Mouse (Mus musculus): Measurements from ENCODE around the gene Tmem140.

Gene Tmem140

GRCm38 (mm10) chr6:34875966-34876834 is 13.3 kb downstream of the Tmem140 start:
- DNase-seq (ENCODE audit: low spot score) = no peak

DNA sequence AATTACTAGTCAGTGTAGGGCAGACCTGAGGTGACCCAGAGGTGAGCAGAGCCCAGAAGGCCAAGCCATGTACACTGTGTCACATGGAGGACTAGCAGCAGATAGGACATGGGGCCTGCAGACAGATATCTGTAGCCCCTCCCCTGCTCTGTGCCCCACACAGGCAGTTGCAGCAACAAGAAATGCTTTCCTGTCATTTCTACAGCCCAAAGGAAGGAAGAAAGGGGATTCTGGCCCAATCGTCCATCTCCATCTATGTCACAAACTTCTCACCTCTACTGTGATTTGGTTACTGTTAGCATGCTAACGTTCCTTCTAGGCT is 13.8 kb downstream of the Tmem140 start:
- DNase-seq (ENCODE audit: low spot score) = no peak

DNA sequence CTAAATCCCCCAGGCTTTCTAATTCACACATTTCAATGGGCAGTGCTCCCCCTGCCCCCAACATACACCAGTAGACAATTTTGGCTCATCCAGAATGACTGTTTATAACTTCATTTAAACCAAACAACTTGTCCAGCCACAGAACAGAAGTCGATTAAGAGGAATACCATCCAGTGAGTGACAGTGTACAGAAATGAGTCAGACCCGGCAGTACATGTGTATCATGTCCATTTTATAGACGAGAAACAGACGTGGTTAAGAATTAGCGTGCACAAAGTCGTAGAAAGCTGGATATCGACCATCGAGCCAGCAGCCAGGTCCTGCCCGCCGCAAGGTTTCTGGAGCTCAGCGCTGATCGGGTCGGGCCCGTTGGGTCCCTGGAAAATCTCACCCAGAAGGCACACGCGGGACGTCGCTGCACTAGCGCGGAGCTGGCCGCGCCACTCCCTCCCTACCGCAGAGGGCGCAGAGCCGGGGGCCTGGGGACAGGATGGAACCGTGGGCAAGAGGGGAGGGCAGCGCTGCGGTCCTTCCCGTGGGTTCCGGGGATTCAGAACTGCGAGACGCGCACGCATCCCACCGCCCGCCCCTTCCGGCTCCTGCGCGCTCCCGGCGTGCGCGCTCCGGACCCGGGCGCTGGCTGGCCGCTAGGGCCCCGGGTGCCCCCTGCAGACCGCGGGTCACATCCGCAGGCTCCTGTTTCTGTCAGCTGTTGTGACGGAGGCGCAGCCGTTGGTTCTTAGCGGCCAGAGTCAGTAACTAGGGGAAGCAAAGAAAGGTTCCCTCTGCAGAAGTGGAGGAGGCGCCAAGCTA is 14.8 kb downstream of the Tmem140 start, which contains the start of gene Cyren:
Gene Cyren, minus strand, starts transcription at position 552 of the 813 bp plus-strand sequence.
- peak; percentile 47 for DNase-seq (ENCODE audit: low spot score)

DNA sequence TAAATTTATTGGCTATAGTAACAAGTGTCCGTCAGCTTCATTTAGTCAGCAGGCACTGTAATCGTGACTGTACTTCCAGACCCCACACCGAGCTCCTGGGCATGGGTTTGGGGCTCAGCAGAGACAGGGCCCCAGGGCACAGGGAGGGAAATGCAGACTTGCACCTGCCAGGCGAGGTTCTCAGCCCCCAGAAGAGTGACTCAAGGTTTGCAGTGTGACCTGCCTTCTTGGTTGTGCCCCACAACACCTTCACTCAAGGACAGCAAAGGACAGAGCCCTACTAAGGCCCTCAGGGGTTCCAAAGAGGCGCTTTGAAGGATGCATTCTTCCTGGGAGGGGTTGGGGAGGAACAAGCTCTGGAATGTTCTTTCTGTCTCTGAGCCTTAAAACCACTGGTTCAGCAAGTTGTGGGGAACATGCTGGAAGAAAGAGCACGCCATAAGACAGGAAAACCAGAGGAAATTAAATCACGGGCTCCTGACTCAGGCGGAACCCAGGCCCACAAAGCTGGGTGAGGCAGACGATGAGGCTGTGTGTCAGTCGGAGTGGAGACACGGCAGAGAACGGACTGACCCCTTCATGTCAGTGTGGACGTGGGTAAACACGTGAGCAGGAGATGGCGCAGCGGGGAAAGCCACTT is 16.3 kb downstream of the Tmem140 start:
- no peak for DNase-seq (ENCODE audit: low spot score)

GRCm38 (mm10) chr6:34879911-34880475 is 17.0 kb downstream of the Tmem140 start:
- no peak for DNase-seq (ENCODE audit: low spot score)

DNA sequence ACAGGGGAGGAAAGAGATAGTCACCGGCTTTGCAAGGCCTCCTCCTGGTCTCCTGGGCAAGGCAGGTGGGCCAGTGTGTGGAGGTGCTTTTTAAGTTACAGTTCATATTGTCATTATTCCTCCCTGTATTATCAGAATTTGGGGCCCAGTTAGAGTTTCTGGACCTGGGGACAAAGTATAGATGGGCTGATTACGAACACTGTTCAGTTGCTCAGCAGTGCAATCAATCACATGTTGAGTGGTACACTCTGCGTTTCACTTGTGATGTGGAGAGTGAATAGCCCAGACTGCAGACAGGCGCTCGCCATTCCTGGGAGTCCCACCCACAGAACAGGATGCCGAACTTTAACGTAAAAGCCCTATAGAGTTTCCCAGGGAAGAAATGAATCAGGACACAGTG is 21.8 kb downstream of the Tmem140 start:
- DNase-seq (ENCODE audit: low spot score) = no peak

- no peak for DNase-seq (ENCODE audit: low spot score)
Observed at GRCm38 (mm10) chr6:34887131-34887850, 24.3 kb downstream of the Tmem140 start.

GRCm38 (mm10) chr6:34889185-34889584 is 26.2 kb downstream of the Tmem140 start:
- no peak for DNase-seq (ENCODE audit: low spot score)

DNA sequence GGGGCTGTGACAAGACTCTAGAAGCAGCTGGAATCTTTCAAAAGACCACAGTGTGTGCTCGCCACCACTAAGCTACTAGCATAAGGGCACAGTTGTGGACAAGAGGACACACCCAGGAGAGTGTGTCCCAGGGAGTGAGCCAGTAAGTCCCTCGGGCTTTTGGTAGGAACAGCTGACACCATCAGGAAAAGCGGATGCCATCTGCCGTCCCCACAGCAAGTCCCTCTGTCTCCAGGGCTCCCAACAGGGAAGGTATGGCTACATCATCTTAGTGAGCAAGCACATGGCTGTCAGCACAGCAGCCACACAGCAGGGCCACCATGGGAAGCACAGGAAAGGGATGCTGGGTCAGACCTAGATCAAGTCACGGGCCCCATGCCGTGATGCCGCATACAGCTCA is 32.6 kb downstream of the Tmem140 start:
- DNase-seq (ENCODE audit: low spot score) = no peak

DNA sequence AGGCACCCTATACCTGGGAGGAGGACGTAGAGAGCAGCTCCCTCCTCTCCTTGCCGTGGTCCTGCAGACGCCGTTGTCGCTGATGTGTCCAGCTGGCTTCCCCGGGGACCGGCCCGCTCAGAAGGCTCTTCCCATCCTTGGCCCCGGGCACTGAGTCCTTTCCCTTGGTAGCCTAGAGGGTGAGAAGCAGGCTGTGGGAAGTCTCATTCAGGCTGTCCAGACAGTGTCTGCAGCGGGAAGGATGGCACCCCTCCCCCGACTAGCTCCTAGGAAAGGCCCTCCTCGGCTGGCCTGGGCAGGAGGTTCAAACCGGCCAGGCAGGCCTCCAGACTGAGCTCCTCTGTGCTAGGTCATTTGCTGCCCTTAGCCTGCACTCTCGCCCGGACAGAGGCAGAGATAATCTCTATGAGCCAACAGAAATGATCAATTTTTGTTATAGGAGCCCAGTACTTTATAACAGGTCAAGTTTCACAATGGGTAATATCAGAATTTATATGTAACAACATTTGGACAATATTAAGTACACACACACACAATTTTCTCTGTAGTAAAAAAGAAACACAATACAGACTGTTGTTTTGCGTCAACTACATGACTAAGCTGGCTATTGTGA is 33.3 kb downstream of the Tmem140 start:
- no peak for DNase-seq (ENCODE audit: low spot score)

- DNase-seq (ENCODE audit: low spot score) = no peak
Observed at GRCm38 (mm10) chr6:34899127-34899526, 36.2 kb downstream of the Tmem140 start.

DNA sequence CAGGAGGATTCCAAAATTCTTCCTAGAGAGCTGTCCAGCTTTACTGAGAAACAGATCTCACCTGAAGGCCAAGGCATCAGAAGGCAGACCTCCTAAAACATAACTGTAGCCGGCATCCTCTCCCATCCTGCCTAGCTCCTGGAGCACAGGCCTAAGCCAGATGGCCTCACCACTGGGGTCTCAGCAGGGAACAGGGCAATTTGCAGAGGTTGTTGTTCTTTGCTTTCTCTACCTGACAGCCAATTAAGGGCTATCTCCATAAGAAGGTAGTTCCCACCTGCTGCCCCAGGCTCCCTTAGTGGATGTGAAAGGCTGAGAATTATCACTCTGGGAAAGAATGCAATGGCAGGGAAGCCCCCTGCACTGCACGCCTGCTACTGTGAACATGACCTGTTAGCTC is 38.0 kb downstream of the Tmem140 start:
- no peak for DNase-seq (ENCODE audit: low spot score)

- DNase-seq (ENCODE audit: low spot score) = no peak
Observed at GRCm38 (mm10) chr6:34901911-34902444, 39.0 kb downstream of the Tmem140 start.

DNA sequence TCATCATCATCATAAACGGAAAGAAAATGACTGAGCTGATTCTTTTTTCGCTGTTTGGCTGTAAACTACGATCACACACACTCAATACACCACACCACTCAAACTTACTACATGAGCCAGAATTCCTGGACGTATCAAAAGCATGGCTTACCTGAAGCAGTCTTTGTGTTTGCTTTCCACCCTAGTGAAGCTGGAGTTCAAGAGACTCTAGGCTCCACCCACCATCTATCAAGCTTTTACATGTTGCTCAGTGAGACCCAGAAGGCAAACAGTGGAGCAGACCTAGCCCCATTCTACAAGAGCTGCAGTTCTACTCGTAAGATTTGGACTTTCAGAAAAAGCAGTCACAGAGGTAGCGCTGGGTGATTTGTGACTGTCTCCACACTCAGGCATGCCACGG is 39.6 kb downstream of the Tmem140 start:
- no peak for DNase-seq (ENCODE audit: low spot score)

- no peak for DNase-seq (ENCODE audit: low spot score)
Observed at GRCm38 (mm10) chr6:34903441-34903840, 40.5 kb downstream of the Tmem140 start.

DNA sequence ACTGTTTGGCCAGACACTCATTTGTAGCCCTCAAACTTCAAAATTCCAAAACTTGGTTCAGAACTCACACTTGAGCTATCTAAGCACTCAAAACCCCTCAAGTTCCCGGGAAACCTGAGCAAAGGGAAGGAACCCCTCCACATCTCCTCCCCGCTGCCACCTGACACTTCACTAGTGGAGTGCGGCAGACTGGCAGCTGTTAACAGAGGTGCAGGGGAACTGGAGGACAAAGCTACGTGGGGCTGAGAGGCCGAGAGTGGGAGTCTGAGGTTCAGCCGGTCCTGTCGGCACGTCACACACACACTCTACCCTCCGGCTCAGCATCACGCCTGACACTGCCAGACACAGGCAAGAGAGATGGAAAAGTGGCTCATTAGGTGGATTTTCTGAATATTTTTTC is 40.9 kb downstream of the Tmem140 start:
- no peak for DNase-seq (ENCODE audit: low spot score)

- DNase-seq (ENCODE audit: low spot score) = no peak
Observed at GRCm38 (mm10) chr6:34904361-34904760, 41.4 kb downstream of the Tmem140 start.

- DNase-seq (ENCODE audit: low spot score) = no peak
Observed at GRCm38 (mm10) chr6:34906125-34906524, 43.2 kb downstream of the Tmem140 start.

- DNase-seq (ENCODE audit: low spot score) = no peak
Observed at GRCm38 (mm10) chr6:34906661-34907060, 43.7 kb downstream of the Tmem140 start.

DNA sequence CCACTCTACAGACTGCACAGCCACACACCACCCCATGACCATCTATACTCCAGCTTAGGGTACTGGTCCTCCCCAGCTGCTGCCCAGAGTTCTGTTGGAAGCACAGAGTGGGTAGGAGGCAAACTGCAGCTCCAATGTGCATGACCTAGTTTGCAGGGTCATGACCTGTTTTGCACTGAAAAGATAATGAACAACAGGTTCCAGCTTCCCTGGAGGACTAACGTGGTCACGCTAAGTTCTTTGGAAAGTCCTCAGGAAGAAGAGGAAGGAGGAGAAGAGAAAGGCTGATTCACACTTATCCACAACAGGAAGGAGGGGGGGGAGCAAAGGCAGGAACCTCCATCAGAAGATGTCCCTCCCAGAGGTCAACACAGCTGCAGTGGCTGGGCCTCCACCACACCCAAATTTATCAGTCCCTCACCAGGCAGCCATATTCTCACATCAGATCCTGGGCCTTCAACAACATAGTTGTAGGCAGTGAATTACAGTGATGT is 44.2 kb downstream of the Tmem140 start:
- no peak for DNase-seq (ENCODE audit: low spot score)

Measured in layer of hippocampus, adult 9-10 months (tissue).